Mouse (Mus musculus): ENCODE results near the gene Hspa4.

- TF ChIP-seq CTCF (conservative IDR thresholded peaks at IDR 0.05 in 1 of 2, IDR thresholded peaks at IDR 0.05 in 1 of 2; ENCODE audit: low read depth in 2 of 2, low read length in 2 of 2), result no peak
- peak; percentile 47 for TF ChIP-seq POLR2A (IDR thresholded peaks at IDR 0.05; ENCODE audit: low read depth, low read length)
- TF ChIP-seq USF1 (IDR thresholded peaks at IDR 0.05; ENCODE audit: low read depth, low read length), result no peak
- TF ChIP-seq EP300 (IDR thresholded peaks at IDR 0.05; ENCODE audit: low read length), result no peak
- TF ChIP-seq MEF2A (IDR thresholded peaks at IDR 0.05; ENCODE audit: borderline replicate concordance, low read depth, low read length), result no peak
- TF ChIP-seq UBTF (IDR thresholded peaks at IDR 0.05; ENCODE audit: low read depth, low read length), result no peak
These were observed 3.4 kb downstream of the Hspa4 start for GRCm38 (mm10) chr11:53296880-53297279.
